Mouse (Mus musculus): ENCODE results near the gene C1qb.

The C1qb gene

GRCm38 (mm10) chr4:136886101-136886500 lies at the start of gene C1qb:
TSS of gene C1qb (minus strand) at chr4:136886187.
- no peak for DNase-seq

GRCm38 (mm10) chr4:136934746-136935613 lies 49.0 kb upstream of the C1qb start:
- DNase-seq, result peak; percentile 2

- no peak for DNase-seq
Observed at GRCm38 (mm10) chr4:136930474-136930873, 44.5 kb upstream of the C1qb start.

GRCm38 (mm10) chr4:136928928-136929327 lies 42.9 kb upstream of the C1qb start:
- DNase-seq, result peak; percentile 49

GRCm38 (mm10) chr4:136925804-136926203 lies 39.8 kb upstream of the C1qb start:
- no peak for DNase-seq

- DNase-seq, result peak; percentile 76
Observed at GRCm38 (mm10) chr4:136924529-136924928, 38.5 kb upstream of the C1qb start.

GRCm38 (mm10) chr4:136919526-136919925 lies 33.5 kb upstream of the C1qb start:
- DNase-seq, result no peak

GRCm38 (mm10) chr4:136918834-136919233 lies 32.8 kb upstream of the C1qb start:
- no peak for DNase-seq

GRCm38 (mm10) chr4:136917165-136917524 lies 31.2 kb upstream of the C1qb start:
- DNase-seq, result no peak

- no peak for DNase-seq
Observed at GRCm38 (mm10) chr4:136916359-136917164, 30.6 kb upstream of the C1qb start.

GRCm38 (mm10) chr4:136912841-136913240 lies 26.9 kb upstream of the C1qb start:
- DNase-seq, result no peak

GRCm38 (mm10) chr4:136911804-136912203 lies 25.8 kb upstream of the C1qb start:
- no peak for DNase-seq

GRCm38 (mm10) chr4:136911211-136911646 lies 25.2 kb upstream of the C1qb start:
- DNase-seq, result no peak

GRCm38 (mm10) chr4:136907809-136908208 lies 21.8 kb upstream of the C1qb start:
- DNase-seq, result no peak

- DNase-seq, result peak; percentile 58
Observed at GRCm38 (mm10) chr4:136907033-136907432, 21.0 kb upstream of the C1qb start.

GRCm38 (mm10) chr4:136904767-136905539 lies 19.0 kb upstream of the C1qb start:
- DNase-seq, result no peak

GRCm38 (mm10) chr4:136899154-136899553 lies 13.2 kb upstream of the C1qb start:
- DNase-seq, result no peak

GRCm38 (mm10) chr4:136898637-136899036 lies 12.7 kb upstream of the C1qb start, which contains the start of gene C1qa:
TSS of gene C1qa (minus strand) at chr4:136898803.
- DNase-seq, result no peak

- DNase-seq, result no peak
Observed at GRCm38 (mm10) chr4:136898084-136898598, 12.2 kb upstream of the C1qb start.

GRCm38 (mm10) chr4:136896461-136896860 lies 10.5 kb upstream of the C1qb start:
- no peak for DNase-seq

GRCm38 (mm10) chr4:136895861-136896260 lies 9.9 kb upstream of the C1qb start:
- DNase-seq, result no peak

- no peak for DNase-seq
Observed at GRCm38 (mm10) chr4:136894821-136895220, 8.8 kb upstream of the C1qb start.
